8 mouse cellular contexts compared by ENCODE assay signal in the genomic region with DNA sequence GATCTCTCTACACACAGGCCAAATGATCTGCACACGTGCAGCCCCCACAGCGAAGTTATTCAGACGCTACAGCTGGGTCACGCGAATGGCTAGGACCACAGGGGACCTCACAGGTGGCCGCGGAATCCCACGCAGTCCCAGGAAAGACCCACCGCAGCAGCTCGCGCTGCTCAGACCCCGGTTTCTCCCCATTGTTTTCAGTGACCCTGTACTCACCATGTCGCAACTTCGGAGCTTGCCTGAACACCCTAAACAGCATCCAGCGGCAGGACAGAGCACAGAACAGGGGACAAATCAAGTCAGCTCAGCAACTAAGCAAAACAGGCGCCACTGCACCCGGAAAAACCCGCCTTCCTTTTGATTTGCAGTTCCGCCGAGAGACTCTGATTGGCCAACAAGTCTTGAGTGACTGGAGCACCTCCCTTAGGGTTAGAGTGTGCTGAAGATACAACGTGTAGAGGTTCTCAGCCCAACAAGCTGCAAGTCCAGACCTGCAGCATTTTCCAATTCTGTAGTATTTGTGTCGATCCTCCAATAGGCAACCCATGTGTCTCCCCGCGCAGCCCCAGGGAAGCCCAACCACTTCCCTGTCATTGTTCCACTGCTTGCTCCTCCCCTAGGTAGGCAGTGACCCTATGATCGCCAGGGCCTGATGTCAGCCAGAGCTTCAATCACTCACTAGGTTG. TPM values are rescaled to one million over a fixed set of nuclear protein-coding genes. Genes with fewer than 3 reads are reported as not detected.
DNase-seq lines count a peak whose midpoint lies in the region; ATAC-seq and TF ChIP-seq lines count a peak whose summit lies in the region.
"Not testable (repeated sequence)": the region's sequence is repeated elsewhere in the genome, so short reads cannot be mapped to it uniquely, and the experiment has no call there.

No protein-coding gene starts in this region.

- peak; percentile 96 for ATAC-seq in forebrain, embryonic 12.5 days (ENCODE audit: low FRiP score)
- ATAC-seq in heart, postnatal 0 days (ENCODE audit: insufficient read depth, low read depth) = peak; percentile 83
- ATAC-seq in liver, embryonic 14.5 days (ENCODE audit: insufficient read depth) = peak; percentile 95
- ATAC-seq in stomach, postnatal 0 days (ENCODE audit: low FRiP score, low TSS enrichment) = peak; percentile 96

- H3K4me3 ChIP-seq in E14TG2a.4 (replicated peaks; ENCODE audit: low read length) = peak overlapping the region; percentile 86
- H3K4me3 ChIP-seq in forebrain, embryonic 12.5 days (replicated peaks) = peak overlapping the region; percentile 56
- H3K4me3 ChIP-seq in heart, postnatal 0 days (ENCODE audit: low read depth, low read length) = peak overlapping the region; percentile 69
- H3K4me3 ChIP-seq in liver, embryonic 14.5 days (ENCODE audit: insufficient read depth in 1 of 2, low read depth in 2 of 2, low read length in 2 of 2) = peak overlapping the region; percentile 64 to 99
- H3K4me3 ChIP-seq in stomach, postnatal 0 days (ENCODE audit: low read depth, low read length) = peak overlapping the region; percentile 60

- DNase-seq in c-Kit-positive CD71-positive TER-119-positive erythroid progenitor cells, embryonic 14.5 days (ENCODE audit: low spot score) = peak; percentile 51
- peak; percentile 12 for DNase-seq in heart, postnatal 0 days (ENCODE audit: low spot score)
- DNase-seq in kidney, postnatal 36 days = peak; percentile 37 to 55
- DNase-seq in liver, embryonic 14.5 days (ENCODE audit: low read depth in 3 of 3, low spot score in 3 of 3) = peak in 2 of 3 experiments; percentile 17 to 29
- DNase-seq in neural tube, embryonic 10.5 days (ENCODE audit: extremely low spot score, low spot score) = peak; percentile 61
- peak; percentile 59 for DNase-seq in stomach, postnatal 0 days (ENCODE audit: low spot score)

- H3K9me3 ChIP-seq in E14TG2a.4 (ENCODE audit: low read length); forebrain, embryonic 12.5 days; heart, postnatal 0 days (replicated peaks; ENCODE audit: control insufficient read depth, low read length); liver, embryonic 14.5 days (ENCODE audit: control insufficient read depth, low read length); stomach, postnatal 0 days (ENCODE audit: control insufficient read depth, low read length): not testable (repeated sequence)

- H3K4me2 ChIP-seq in forebrain, embryonic 12.5 days = peak overlapping the region; percentile 53
- H3K4me2 ChIP-seq in heart, postnatal 0 days (ENCODE audit: low read depth, low read length) = peak overlapping the region; percentile 76
- peak overlapping the region; percentile 65 for H3K4me2 ChIP-seq in liver, embryonic 14.5 days (ENCODE audit: low read depth)
- peak overlapping the region; percentile 67 for H3K4me2 ChIP-seq in stomach, postnatal 0 days (replicated peaks; ENCODE audit: low read depth)

- H3K27ac ChIP-seq in forebrain, embryonic 12.5 days; liver, embryonic 14.5 days: not testable (repeated sequence)
- peak overlapping the region; percentile 57 for H3K27ac ChIP-seq in heart, postnatal 0 days (ENCODE audit: low read depth)
- H3K27ac ChIP-seq in stomach, postnatal 0 days (replicated peaks) = peak overlapping the region; percentile 58; the same call in 1 of the 2 replicates

- TF ChIP-seq CTCF in E14TG2a.4 (conservative IDR thresholded peaks at IDR 0.05; ENCODE audit: low read length); heart, postnatal 0 days (IDR thresholded peaks at IDR 0.05; ENCODE audit: low read depth); liver, embryonic 14.5 days (IDR thresholded peaks at IDR 0.05; ENCODE audit: low read depth); stomach, postnatal 0 days (IDR thresholded peaks at IDR 0.05; ENCODE audit: low read depth): not testable (repeated sequence)

- not testable (repeated sequence) for TF ChIP-seq EP300 in heart, postnatal 0 days (IDR thresholded peaks at IDR 0.05; ENCODE audit: low read depth); liver, embryonic 14.5 days (IDR thresholded peaks at IDR 0.05; ENCODE audit: low read depth); stomach, postnatal 0 days (optimal IDR thresholded peaks at IDR 0.05)

- H3K9ac ChIP-seq in forebrain, embryonic 12.5 days = peak overlapping the region; percentile 65
- H3K9ac ChIP-seq in heart, postnatal 0 days (replicated peaks; ENCODE audit: low read depth, low read length) = peak overlapping the region; percentile 65
- H3K9ac ChIP-seq in liver, embryonic 14.5 days (replicated peaks) = peak overlapping the region; percentile 61
- peak overlapping the region; percentile 72 for H3K9ac ChIP-seq in stomach, postnatal 0 days (ENCODE audit: low read length)

- H3K4me1 ChIP-seq in E14TG2a.4 (replicated peaks; ENCODE audit: low read depth, low read length) = peaks cover 42% of the 10 kb centered on the region
- not testable (repeated sequence) for H3K4me1 ChIP-seq in forebrain, embryonic 12.5 days; heart, postnatal 0 days (ENCODE audit: control insufficient read depth, insufficient read depth); liver, embryonic 14.5 days (replicated peaks; ENCODE audit: control insufficient read depth in 2 of 2, insufficient read depth in 2 of 2, low read length in 1 of 2); stomach, postnatal 0 days (replicated peaks; ENCODE audit: control insufficient read depth, insufficient read depth)

- WGBS in forebrain, embryonic 12.5 days = 1% methylated on average over 25 of the region's 25 CpGs
- WGBS in heart, postnatal 0 days = 1% methylated on average over 25 of the region's 25 CpGs
- WGBS in liver, embryonic 14.5 days (ENCODE audit: insufficient replicate concordance) = 1% methylated on average over 25 of the region's 25 CpGs
- WGBS in stomach, postnatal 0 days = 3% methylated on average over 25 of the region's 25 CpGs

- H3K27me3 ChIP-seq in E14TG2a.4 (ENCODE audit: insufficient read depth, low read length); forebrain, embryonic 12.5 days; heart, postnatal 0 days (ENCODE audit: control insufficient read depth, insufficient read depth, low read length); liver, embryonic 14.5 days (ENCODE audit: control insufficient read depth, insufficient read depth, low read length); stomach, postnatal 0 days (ENCODE audit: control insufficient read depth, insufficient read depth, low read length): not testable (repeated sequence)

- not testable (repeated sequence) for H3K36me3 ChIP-seq in E14TG2a.4 (ENCODE audit: insufficient read depth, low read length); forebrain, embryonic 12.5 days (replicated peaks); heart, postnatal 0 days (replicated peaks; ENCODE audit: control insufficient read depth, insufficient read depth, low read length); liver, embryonic 14.5 days (replicated peaks; ENCODE audit: control insufficient read depth, insufficient read depth, low read depth); stomach, postnatal 0 days (ENCODE audit: control insufficient read depth, insufficient read depth, low read length)

RNA-seq across cellular contexts. Expression of gene 4930522L14Rik, which starts 44.4 kb away (rescaled TPM):
- 6.2 and 6.4 TPM in 2 replicates for polyA plus RNA-seq in forebrain, embryonic 12.5 days (2016; fragmentation: Nextera tagmentation; extraction: Ambion mirVana)
- 0.73 TPM in 1 of 2 replicates, not detected in the other for total RNA-seq in heart, postnatal 0 days (2014; rRNA removed; ENCODE audit: low replicate concordance)
- polyA plus RNA-seq in heart, postnatal 0 days (2015; fragmentation: Nextera tagmentation; extraction: Ambion mirVana) = 3.4 and 4.4 TPM in 2 replicates
- polyA plus RNA-seq in liver, embryonic 14.5 days (2012; rRNA removed) = 1.5 and 2.3 TPM in 2 replicates
- 4.6 TPM in 2 replicates for polyA plus RNA-seq in liver, embryonic 14.5 days (2014; fragmentation: Nextera tagmentation; extraction: Ambion mirVana)
- 10.5 and 12.2 TPM in 2 replicates for polyA plus RNA-seq in stomach, postnatal 0 days (2015; fragmentation: Nextera tagmentation; extraction: Ambion mirVana)
